Mouse (Mus musculus) brain, embryonic 14.5 days (tissue): ENCODE measurements around the gene 4931409K22Rik.

ENCODE experiments used
- CTCF ChIP-seq: fragments of 200-500 bp; IDR thresholded peaks from 2 replicates; pipeline ENCODE4 v1.5.1; 2012; ENCODE audit warnings: inconsistent platforms, mild to moderate bottlenecking, moderate library complexity, borderline replicate concordance; ENCODE audit not compliant: insufficient read depth, insufficient read length; ENCODE audit errors: extremely low read depth
- POLR2A ChIP-seq: fragments of 200-500 bp; IDR thresholded peaks from 2 replicates; pipeline ENCODE4 v1.6.1; 2012; ENCODE audit warnings: mild to moderate bottlenecking, inconsistent platforms, borderline replicate concordance; ENCODE audit not compliant: poor library complexity, insufficient read depth, insufficient read length, severe bottlenecking; ENCODE audit errors: extremely low read depth

DNA sequence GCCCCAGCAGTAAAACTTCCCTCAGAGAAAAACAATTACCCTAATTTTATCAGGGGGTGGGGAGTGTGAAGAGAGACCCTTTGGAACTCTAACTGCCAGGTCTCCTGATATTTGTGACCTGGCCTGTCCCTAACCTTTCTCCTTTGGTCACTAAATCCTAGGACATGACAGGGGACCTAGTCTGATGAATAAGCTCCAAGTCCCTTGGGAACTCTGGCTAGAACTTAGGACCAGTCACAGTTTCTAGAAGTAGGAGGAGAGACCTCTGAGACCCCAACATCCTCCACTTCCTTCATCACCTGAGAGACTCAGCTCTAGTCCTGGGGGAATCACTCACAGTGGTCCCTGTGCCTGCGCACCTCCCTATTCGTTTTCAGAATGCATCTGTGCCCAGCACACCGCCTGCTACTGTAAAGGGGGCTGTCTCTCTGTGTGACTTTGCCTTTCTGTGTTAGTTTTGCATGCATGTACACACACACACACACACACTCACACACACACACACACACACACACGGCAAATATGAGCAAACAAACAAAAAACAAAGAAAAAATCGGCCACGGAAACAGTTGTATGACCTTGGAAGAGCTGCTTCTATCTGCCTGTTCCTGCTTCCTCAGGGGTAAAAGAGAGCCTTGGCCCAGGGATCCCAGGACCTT lies 48.8 kb upstream of the 4931409K22Rik start:
- TF ChIP-seq CTCF: no peak
- peak; percentile 12; the same call in 1 of the 2 replicates for TF ChIP-seq POLR2A
